Mouse (Mus musculus) MN1 (cell line): ENCODE results near the gene Thsd4.
"Not testable (repeated sequence)": the region's sequence is repeated elsewhere in the genome, so short reads cannot be mapped to it uniquely, and the experiment has no call there.

ENCODE experiments used
- DNase-seq: peaks from one replicate; pipeline ENCODE4 v3.0.0-alpha.2; 2016; ENCODE audit warnings: low spot score

The Thsd4 gene

GRCm38 (mm10) chr9:59943826-59944225 is 578.0 kb downstream of the Thsd4 start:
- no peak for DNase-seq

GRCm38 (mm10) chr9:59942501-59943085 is 579.3 kb downstream of the Thsd4 start:
- no peak for DNase-seq

- DNase-seq: no peak
Measured at GRCm38 (mm10) chr9:59941885-59942350, 579.9 kb downstream of the Thsd4 start.

- no peak for DNase-seq
Measured at GRCm38 (mm10) chr9:59940913-59941884, 580.6 kb downstream of the Thsd4 start.

- DNase-seq: no peak
Measured at GRCm38 (mm10) chr9:59939691-59940090, 582.2 kb downstream of the Thsd4 start.

GRCm38 (mm10) chr9:59938529-59938928 is 583.3 kb downstream of the Thsd4 start:
- DNase-seq: no peak

GRCm38 (mm10) chr9:59935866-59936265 is 586.0 kb downstream of the Thsd4 start:
- not testable (repeated sequence) for DNase-seq

GRCm38 (mm10) chr9:59930248-59930647 is 591.6 kb downstream of the Thsd4 start:
- DNase-seq: no peak
